Mouse (Mus musculus) adrenal gland, adult 2 months (tissue): ENCODE results near the gene Gnat3. TPM values are rescaled to one million over a fixed set of nuclear protein-coding genes. Genes with fewer than 3 reads are reported as not detected.

Experiments
- DNase-seq: peaks from one replicate; pipeline ENCODE4 v3.0.0; 2021
- polyA plus RNA-seq: library from polyadenylated mRNA; depleted of rRNA; stranded (reverse); fragments of >200 nt; gene quantifications from 2 replicates; pipeline ENCODE4 v1.2.3, GENCODE M21; 2012; rRNA removed
- total RNA-seq, 2 experiments: library from RNA; stranded (reverse); gene quantifications; 2 replicates each; pipeline ENCODE4 v1.2.3; 2021

The Gnat3 gene
- total and polyA plus RNA-seq, 3 experiments, result 0.28 TPM; not detected in 2

DNA sequence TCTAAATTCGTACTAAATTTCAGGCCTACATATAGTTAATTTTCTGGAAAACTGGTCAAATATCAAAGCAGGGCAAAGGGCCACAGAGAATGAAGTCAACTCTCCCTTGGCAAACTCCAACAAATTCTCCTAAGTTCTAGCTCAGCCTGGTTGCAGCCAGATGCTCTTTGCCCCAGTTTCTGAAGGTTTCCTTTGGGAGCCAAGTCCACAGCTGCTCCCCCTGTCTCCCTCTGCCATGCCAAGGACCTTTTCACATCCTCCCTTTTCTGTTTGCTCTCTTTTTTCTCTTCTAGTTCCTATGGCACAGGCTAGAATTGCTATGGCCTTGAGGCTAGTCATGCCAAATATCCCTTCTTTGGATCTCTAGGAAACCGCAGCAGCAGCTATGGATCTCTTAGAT lies 43.8 kb downstream of the Gnat3 start:
- peak; percentile 52 for DNase-seq

DNA sequence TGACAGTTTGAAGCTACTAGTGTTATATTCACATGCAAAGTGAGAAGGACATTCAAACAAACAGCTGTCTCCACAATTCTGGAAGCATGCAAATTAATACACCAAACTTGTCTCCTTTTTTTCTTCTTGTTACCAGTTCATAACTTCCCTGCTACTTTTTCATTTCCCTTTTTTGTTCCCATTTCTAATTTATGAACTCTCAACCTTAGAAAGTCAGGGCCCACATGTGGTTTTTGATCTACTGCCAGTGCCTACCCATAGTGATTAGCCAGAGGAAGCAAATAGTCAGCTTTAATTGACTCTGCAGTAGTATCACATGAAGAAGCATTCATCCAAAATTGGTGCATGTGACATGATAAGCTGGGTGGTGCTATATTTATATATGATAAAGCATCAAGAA lies 44.7 kb downstream of the Gnat3 start:
- no peak for DNase-seq

- no peak for DNase-seq
Observed at GRCm38 (mm10) chr5:18010301-18010700, 48.0 kb downstream of the Gnat3 start.

DNA sequence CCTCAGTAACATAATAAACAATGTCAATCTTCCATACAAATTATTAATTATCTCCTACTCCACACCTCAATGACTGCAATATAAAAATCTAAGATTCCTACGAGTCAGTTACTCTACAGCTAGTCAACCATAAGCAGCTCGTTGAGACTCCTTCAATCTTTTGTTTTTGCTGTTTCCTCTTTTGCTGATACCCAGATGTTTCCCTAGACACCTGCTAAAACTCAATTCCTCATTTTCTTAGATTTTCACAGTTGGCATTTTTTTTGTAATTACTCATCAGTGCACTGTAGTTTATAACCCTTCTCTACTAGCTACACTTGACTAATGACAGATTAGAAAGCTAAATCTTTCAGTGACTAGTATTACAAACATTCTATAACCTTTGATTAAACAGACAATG lies 50.8 kb downstream of the Gnat3 start:
- no peak for DNase-seq

- no peak for DNase-seq
Observed at GRCm38 (mm10) chr5:18014209-18014829, 52.0 kb downstream of the Gnat3 start.

DNA sequence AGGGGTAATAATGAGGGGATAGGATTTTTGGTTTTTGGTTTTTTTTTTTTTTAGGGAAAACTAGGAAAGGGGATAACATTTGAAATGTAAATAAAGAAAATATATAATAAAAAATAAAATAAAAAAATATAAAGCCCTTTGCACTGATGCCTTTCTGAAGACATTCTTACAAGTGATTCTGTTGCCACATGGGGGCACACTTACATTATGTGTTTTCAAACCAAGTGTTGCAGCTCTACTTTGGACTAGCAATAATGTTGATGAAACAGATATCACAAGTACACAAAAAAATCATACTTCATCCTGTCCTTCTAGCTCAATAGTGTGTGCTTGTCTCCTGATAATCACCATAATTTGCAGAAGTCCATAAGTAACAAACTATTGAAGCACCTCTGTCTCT lies 61.0 kb downstream of the Gnat3 start:
- no peak for DNase-seq

GRCm38 (mm10) chr5:18027531-18027930 lies 65.2 kb downstream of the Gnat3 start:
- no peak for DNase-seq

DNA sequence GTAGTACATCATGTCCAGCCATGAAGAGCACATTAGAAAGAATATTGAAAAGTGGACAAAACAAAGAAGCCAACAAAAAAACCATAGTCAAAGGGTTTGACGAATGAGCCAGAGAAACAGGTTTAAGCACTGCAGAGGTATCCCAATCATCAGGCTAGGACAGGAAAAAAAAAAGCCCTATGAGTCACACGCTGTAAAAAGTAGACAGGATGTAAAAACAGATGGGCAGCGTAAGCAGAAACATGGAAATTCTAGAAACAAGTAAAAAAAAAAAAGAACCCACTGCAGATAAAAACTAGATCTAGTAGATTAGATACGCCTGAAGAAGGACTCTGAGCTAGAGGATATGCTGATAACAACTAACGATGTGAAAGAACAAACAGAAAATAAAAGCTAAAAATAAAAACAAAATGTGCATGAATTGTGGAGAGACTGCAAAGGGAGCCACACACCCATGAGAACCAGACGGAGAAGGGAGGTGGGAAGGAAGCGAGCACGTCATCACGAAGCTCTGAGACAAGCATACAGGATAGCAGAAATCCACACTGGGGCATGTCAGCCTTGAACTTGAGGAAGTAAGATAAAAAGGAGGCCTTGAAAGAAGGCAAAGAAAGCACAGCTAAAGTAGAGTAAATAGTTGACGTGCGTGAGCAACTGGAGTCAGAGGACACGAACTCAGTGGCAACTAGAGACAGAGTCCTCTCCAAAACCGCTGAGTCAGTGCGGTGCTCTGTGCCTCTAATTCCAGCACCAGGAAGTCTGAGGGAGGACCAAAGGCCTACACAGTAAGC lies 73.7 kb downstream of the Gnat3 start:
- peak; percentile 61 for DNase-seq

GRCm38 (mm10) chr5:18043022-18043421 lies 80.7 kb downstream of the Gnat3 start:
- DNase-seq, result peak; percentile 66

DNA sequence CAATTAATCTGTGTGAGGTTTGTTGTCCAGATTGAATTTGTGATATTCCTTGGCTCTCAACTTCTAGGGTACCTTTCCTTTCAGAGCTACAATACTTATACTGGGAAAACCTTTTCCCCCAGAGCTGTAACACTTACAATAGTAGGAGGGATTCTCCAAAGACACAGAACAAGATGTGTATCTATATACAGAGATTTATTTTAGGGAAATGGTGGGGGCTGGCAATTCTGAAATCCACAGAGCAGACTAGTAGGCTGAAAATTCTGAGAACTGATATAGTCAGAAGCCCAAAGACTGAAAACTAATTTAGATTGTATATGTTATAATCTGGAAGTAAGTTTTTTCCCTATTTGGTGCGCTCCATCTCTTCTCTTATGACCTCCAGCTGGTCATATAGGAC lies 86.5 kb downstream of the Gnat3 start:
- DNase-seq, result no peak

GRCm38 (mm10) chr5:18055323-18055722 lies 93.0 kb downstream of the Gnat3 start:
- no peak for DNase-seq

Other genes starting within 250 kb of the Gnat3 start
- gene Cd36, start 73.7 kb upstream of the Gnat3 start, total RNA-seq, result 100 to 1,000 TPM; 448 to 820 TPM
- gene Cd36, start 73.7 kb upstream of the Gnat3 start, polyA plus RNA-seq, result 12.1 and 12.6 TPM in 2 replicates